Mouse (Mus musculus): ENCODE measurements around the gene Pax5. TPM values are rescaled to one million over a fixed set of nuclear protein-coding genes. Genes with fewer than 3 reads are reported as not detected.

Pax5 gene
- polyA plus RNA-seq, 1 experiment from 2014 or later = 0.05 TPM

GRCm38 (mm10) chr4:44667369-44667768 is 42.9 kb downstream of the Pax5 start:
- no peak for ATAC-seq
- peaks cover 17% of the 10 kb centered on the region for H3K27me3 ChIP-seq (replicated peaks; ENCODE audit: insufficient read depth, low read length)
- no peak overlapping the region for H3K4me3 ChIP-seq (ENCODE audit: low read depth, low read length)
- H3K4me2 ChIP-seq (replicated peaks; ENCODE audit: low read depth, low read length) = no peak overlapping the region
- no peak overlapping the region for H3K27ac ChIP-seq (ENCODE audit: low read length)
- no peak overlapping the region for H3K9ac ChIP-seq (replicated peaks; ENCODE audit: low read depth)
- H3K9me3 ChIP-seq (ENCODE audit: low read length) = no peaks in the 10 kb centered on the region
- no peaks in the 10 kb centered on the region for H3K4me1 ChIP-seq (ENCODE audit: insufficient read depth, low read depth, low read length)
- TF ChIP-seq EP300 (IDR thresholded peaks at IDR 0.05) = no peak
- no peak for TF ChIP-seq CTCF (IDR thresholded peaks at IDR 0.05)
- H3K36me3 ChIP-seq (ENCODE audit: insufficient read depth, low read length) = no peaks in the 10 kb centered on the region
- DNase-seq (ENCODE audit: low spot score) = no peak
- 72% methylated on average over 6 of the region's 6 CpGs for WGBS

GRCm38 (mm10) chr4:44664767-44665056 is 45.6 kb downstream of the Pax5 start:
- Histone ChIP-seq H3K4me3 (ENCODE audit: low read depth, low read length) (peak overlapping the region; percentile 38), H3K4me1 (ENCODE audit: insufficient read depth, low read depth, low read length) (no peaks in the 10 kb centered on the region), H3K9ac (replicated peaks; ENCODE audit: low read depth) (no peak overlapping the region)

GRCm38 (mm10) chr4:44664004-44664766 is 46.1 kb downstream of the Pax5 start:
- 1% methylated on average over 80 of the region's 81 CpGs for WGBS
- Histone ChIP-seq H3K27me3 (replicated peaks; ENCODE audit: insufficient read depth, low read length) (peaks cover 20% of the 10 kb centered on the region), H3K36me3 (ENCODE audit: insufficient read depth, low read length) (no peaks in the 10 kb centered on the region), H3K4me3 (ENCODE audit: low read depth, low read length) (peak overlapping the region; percentile 38), H3K27ac (ENCODE audit: low read length) (no peak overlapping the region), H3K4me2 (replicated peaks; ENCODE audit: low read depth, low read length) (peak overlapping the region; percentile 73), H3K9ac (replicated peaks; ENCODE audit: low read depth) (no peak overlapping the region), H3K9me3 (ENCODE audit: low read length) (no peaks in the 10 kb centered on the region), H3K4me1 (ENCODE audit: insufficient read depth, low read depth, low read length) (no peaks in the 10 kb centered on the region)
- TF ChIP-seq EP300 (IDR thresholded peaks at IDR 0.05) (no peak), CTCF (IDR thresholded peaks at IDR 0.05) (no peak)
- DNase-seq (ENCODE audit: low spot score) (no peak), ATAC-seq (no peak; the same call in 1 of the 2 replicates)

More at GRCm38 (mm10) chr4:44664767-44665056, 45.6 kb downstream of the Pax5 start:
- Histone ChIP-seq H3K4me2 (replicated peaks; ENCODE audit: low read depth, low read length) (peak overlapping the region; percentile 73; the same call in 1 of the 2 replicates), H3K27me3 (replicated peaks; ENCODE audit: insufficient read depth, low read length) (peaks cover 20% of the 10 kb centered on the region), H3K9me3 (ENCODE audit: low read length) (no peaks in the 10 kb centered on the region), H3K27ac (ENCODE audit: low read length) (no peak overlapping the region), H3K36me3 (ENCODE audit: insufficient read depth, low read length) (no peaks in the 10 kb centered on the region)
- DNase-seq (ENCODE audit: low spot score) (no peak), ATAC-seq (no peak)
- 21% methylated on average over 6 of the region's 6 CpGs for WGBS
- TF ChIP-seq EP300 (IDR thresholded peaks at IDR 0.05) = no peak
- no peak for TF ChIP-seq CTCF (IDR thresholded peaks at IDR 0.05)

- 21% methylated on average over 10 of the region's 10 CpGs for WGBS
- no peak overlapping the region for H3K27ac ChIP-seq (ENCODE audit: low read length)
- H3K9me3 ChIP-seq (ENCODE audit: low read length) = no peaks in the 10 kb centered on the region
- H3K4me1 ChIP-seq (ENCODE audit: insufficient read depth, low read depth, low read length) = no peaks in the 10 kb centered on the region
- TF ChIP-seq EP300 (IDR thresholded peaks at IDR 0.05) (no peak), CTCF (IDR thresholded peaks at IDR 0.05) (no peak)
- H3K27me3 ChIP-seq (replicated peaks; ENCODE audit: insufficient read depth, low read length) = peaks cover 20% of the 10 kb centered on the region
- no peak for DNase-seq (ENCODE audit: low spot score)
- H3K9ac ChIP-seq (replicated peaks; ENCODE audit: low read depth) = no peak overlapping the region
- H3K4me3 ChIP-seq (ENCODE audit: low read depth, low read length) = no peak overlapping the region
- peak overlapping the region; percentile 73; the same call in 1 of the 2 replicates for H3K4me2 ChIP-seq (replicated peaks; ENCODE audit: low read depth, low read length)
- no peak for ATAC-seq
- H3K36me3 ChIP-seq (ENCODE audit: insufficient read depth, low read length) = no peaks in the 10 kb centered on the region
Observed at GRCm38 (mm10) chr4:44663489-44663888, 46.8 kb downstream of the Pax5 start.

- DNase-seq (ENCODE audit: low spot score) (no peak), ATAC-seq (no peak)
- H3K4me1 ChIP-seq (ENCODE audit: insufficient read depth, low read depth, low read length) = no peaks in the 10 kb centered on the region
- H3K4me2 ChIP-seq (replicated peaks; ENCODE audit: low read depth, low read length) = no peak overlapping the region
- no peak for TF ChIP-seq EP300 (IDR thresholded peaks at IDR 0.05)
- no peak for TF ChIP-seq CTCF (IDR thresholded peaks at IDR 0.05)
- H3K9me3 ChIP-seq (ENCODE audit: low read length) = no peaks in the 10 kb centered on the region
- no peaks in the 10 kb centered on the region for H3K27me3 ChIP-seq (replicated peaks; ENCODE audit: insufficient read depth, low read length)
- no peak overlapping the region for H3K9ac ChIP-seq (replicated peaks; ENCODE audit: low read depth)
- H3K27ac ChIP-seq (ENCODE audit: low read length) = no peak overlapping the region
- no peak overlapping the region for H3K4me3 ChIP-seq (ENCODE audit: low read depth, low read length)
- WGBS = 78% methylated on average over 4 of the region's 4 CpGs
- H3K36me3 ChIP-seq (ENCODE audit: insufficient read depth, low read length) = no peaks in the 10 kb centered on the region
Observed at GRCm38 (mm10) chr4:44645181-44645580, 65.1 kb downstream of the Pax5 start.

GRCm38 (mm10) chr4:44641831-44642587 is 68.3 kb downstream of the Pax5 start:
- Histone ChIP-seq H3K9me3 (ENCODE audit: low read length) (no peaks in the 10 kb centered on the region), H3K4me3 (ENCODE audit: low read depth, low read length) (no peak overlapping the region), H3K27me3 (replicated peaks; ENCODE audit: insufficient read depth, low read length) (no peaks in the 10 kb centered on the region), H3K36me3 (ENCODE audit: insufficient read depth, low read length) (no peaks in the 10 kb centered on the region), H3K4me2 (replicated peaks; ENCODE audit: low read depth, low read length) (no peak overlapping the region), H3K27ac (ENCODE audit: low read length) (no peak overlapping the region), H3K4me1 (ENCODE audit: insufficient read depth, low read depth, low read length) (no peaks in the 10 kb centered on the region), H3K9ac (replicated peaks; ENCODE audit: low read depth) (no peak overlapping the region)
- ATAC-seq = no peak
- no peak for TF ChIP-seq EP300 (IDR thresholded peaks at IDR 0.05)
- TF ChIP-seq CTCF (IDR thresholded peaks at IDR 0.05) = no peak
- no peak for DNase-seq (ENCODE audit: low spot score)
- WGBS = 70% methylated on average over 12 of the region's 12 CpGs
